17 mouse cellular contexts compared by ENCODE assay signal in genomic region chr6:99901146-99901545, GRCm38 (mm10).
"Had no signal": no experiment of that assay in that cellular context is flagged by ENCODE, and none has a peak within 500 bp of the region (broad histone marks: within the 10 kb centered on the region; RNA-seq: fewer than 3 reads in every experiment).

No protein-coding gene starts in this region.

- DNase-seq: kidney, adult 2 months; kidney, postnatal 36 days; layer of hippocampus, postnatal 36 days; liver, embryonic 13.5 days; lung, adult 2 months; midbrain, embryonic 14.5 days; right cerebral cortex, adult 18-20 months; right cerebral cortex, postnatal 14 days; right cerebral cortex, postnatal 4 days; thymus, postnatal 25 days had no signal

- ATAC-seq: intestine, postnatal 0 days had no signal

- H3K4me3 ChIP-seq: left cerebral cortex, adult 2 months; liver, embryonic 13.5 days; neural tube, embryonic 12.5 days; neural tube, embryonic 15.5 days had no signal

- H3K27ac ChIP-seq: kidney, postnatal 0 days; left cerebral cortex, adult 2 months; liver, embryonic 13.5 days; macrophage; neural tube, embryonic 12.5 days; neural tube, embryonic 15.5 days; stomach, postnatal 0 days had no signal

- H3K36me3 ChIP-seq: liver, embryonic 13.5 days; neural tube, embryonic 12.5 days; neural tube, embryonic 15.5 days had no signal

- H3K4me1 ChIP-seq: liver, embryonic 13.5 days; neural tube, embryonic 12.5 days had no signal
